Mouse (Mus musculus) left cerebral cortex, adult 9 months (tissue): ENCODE data around the gene Opcml.

Experiments
- DNase-seq, 2 experiments: peaks; one replicate each; pipeline ENCODE4 v3.0.0; 2022; ENCODE audit warnings: low spot score in 2 of 2

Opcml gene

DNA sequence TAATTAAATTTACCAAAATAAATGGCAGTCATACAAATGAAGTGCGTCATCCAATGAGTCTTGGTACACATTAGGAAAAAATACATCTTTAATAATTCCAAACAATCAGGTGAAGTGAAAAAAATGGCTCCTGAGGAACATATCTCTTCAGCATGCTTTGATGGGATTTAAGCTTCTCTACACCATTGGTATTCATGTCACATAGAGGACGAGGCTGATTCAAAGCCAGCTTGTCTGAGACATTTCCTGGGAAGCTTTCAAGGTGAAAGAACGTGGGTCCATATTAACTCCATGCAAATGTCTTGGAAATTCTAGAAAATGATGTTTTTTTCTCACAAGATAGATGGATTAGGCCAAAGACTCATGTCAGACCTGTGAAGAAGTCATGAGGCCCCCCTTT is 212.6 kb downstream of the Opcml start:
- DNase-seq: no peak

DNA sequence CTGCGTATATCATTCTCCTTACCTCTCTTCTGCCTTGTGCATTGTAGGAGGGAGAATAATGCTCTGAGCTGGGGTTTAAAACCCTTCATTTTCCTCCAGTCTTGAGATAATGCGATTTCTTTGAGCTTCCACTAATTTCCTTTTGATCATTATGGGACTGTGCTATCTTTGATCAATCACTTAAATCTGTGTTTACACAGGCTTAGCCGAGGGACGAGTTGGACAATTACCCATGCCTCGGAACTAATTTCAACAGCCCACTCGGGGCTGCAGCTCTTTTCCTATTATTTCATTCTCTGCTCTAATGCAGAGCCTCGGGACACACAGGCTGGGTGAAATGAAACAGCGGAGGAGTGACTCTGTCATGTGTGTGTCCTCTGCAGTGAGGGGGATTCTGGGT is 220.9 kb downstream of the Opcml start:
- no peak for DNase-seq

DNA sequence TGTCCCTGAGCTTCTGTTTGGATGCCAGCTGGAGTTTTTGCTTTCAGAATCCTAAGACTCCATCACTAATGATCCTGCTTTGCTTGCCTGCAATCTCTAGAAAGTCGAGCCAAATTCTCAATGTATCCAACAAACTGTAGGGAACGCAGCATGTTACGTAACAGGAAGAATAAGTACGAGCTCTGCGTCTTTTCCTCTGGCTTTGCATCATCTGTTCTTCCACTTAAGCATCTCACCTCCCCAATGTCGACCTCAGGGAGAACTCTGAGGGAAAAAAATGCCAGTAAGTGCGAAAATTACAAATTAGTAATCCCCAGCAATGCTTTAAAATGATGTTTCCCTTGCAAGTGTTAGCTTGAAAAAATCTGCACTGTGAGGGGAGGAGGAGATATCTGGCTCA is 222.1 kb downstream of the Opcml start:
- peak in 1 of 2 experiments; percentile 41 for DNase-seq

GRCm38 (mm10) chr9:28013192-28013591 is 222.6 kb downstream of the Opcml start:
- no peak for DNase-seq

DNA sequence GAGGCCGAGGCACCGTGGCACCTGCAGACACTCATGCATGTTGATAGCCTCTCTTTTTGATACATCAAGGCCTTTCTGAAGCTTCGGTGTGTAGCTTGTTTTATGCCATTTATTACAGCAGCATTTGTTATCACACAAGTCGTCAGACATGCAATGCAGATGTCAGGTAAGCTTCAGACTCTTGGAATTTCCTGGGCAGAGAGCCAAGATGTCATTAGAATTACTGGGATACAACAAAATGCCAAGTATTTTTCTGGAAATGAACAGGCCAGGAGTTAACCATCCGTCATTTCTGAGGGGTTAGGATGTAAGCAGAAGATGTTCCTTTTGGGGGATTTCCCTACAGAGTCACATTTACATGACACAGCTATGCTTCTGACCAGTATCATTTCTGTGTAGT is 237.6 kb downstream of the Opcml start:
- no peak for DNase-seq

- no peak for DNase-seq
These were observed 238.3 kb downstream of the Opcml start for GRCm38 (mm10) chr9:28028788-28029393.

GRCm38 (mm10) chr9:28049157-28049556 is 258.6 kb downstream of the Opcml start:
- no peak for DNase-seq

DNA sequence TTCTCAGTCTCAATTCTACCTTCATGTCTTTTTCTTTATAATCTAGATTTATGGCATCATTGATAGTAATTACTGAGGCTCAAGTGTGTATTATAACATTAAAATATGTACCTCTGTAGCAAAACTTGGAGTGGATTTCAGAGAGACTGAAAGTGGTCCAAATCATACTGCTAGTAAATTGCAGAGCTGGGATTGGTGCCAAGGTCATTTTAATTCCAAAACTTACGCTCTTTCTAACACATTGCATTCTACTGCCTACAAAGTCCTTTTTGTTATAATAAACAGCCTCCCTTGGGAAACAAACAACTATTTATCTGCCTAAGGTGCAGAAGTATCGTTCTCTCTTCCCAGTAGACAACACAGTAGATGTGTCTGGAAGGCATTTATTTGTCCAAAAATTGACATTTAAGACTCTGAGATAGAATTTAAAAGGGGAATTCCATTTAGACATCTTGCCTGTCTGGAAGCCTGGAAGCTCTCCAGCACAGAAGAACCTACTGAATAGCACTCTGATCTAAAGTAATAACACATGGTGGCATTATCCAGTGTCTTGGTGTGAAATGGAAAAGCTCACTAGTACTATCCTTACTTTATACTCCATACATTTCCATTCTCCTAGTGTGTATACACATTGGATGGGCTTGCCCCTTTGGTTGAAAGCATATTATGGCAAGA is 266.7 kb downstream of the Opcml start:
- DNase-seq: no peak

DNA sequence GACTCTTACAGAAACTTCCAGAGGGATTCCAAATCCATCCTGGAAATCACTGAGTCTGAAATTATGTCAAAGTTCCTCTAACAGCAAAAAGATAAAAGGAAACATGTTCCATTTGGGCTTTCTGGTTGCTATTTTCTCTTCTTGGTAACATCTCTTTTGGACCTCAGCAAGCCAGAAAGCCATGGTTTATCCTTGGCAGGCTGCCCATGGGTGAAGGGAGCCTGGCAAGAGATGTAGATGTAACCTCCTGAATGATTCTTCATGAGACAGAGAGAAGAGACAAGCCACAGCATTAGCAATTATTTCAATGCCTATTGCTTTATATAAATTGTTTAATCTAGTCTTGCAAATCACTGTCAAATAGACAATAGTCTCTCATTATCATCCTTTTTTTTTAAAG is 274.6 kb downstream of the Opcml start:
- DNase-seq: no peak

DNA sequence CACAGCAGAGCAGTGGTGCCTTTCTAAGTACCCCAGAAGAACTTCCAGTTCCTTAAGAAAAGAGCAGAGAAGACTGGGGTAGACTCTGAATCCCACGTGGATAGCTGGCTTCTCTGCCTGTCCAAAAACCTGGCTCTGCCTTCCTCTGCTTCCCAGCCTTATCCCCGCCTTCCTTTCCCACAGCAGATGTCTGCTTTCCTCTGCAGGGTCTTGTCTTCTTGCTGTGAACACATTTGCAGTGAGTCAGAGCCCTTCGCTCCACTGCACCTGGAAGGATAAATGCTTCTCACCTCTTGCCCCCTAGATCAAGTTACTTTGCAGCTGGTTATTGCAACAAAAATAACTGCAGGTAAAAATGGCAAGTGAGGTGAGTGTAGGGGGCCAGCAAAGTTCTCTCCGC is 290.1 kb downstream of the Opcml start:
- peak in 1 of 2 experiments; percentile 26 for DNase-seq

GRCm38 (mm10) chr9:28083754-28084153 is 293.2 kb downstream of the Opcml start:
- DNase-seq: no peak

DNA sequence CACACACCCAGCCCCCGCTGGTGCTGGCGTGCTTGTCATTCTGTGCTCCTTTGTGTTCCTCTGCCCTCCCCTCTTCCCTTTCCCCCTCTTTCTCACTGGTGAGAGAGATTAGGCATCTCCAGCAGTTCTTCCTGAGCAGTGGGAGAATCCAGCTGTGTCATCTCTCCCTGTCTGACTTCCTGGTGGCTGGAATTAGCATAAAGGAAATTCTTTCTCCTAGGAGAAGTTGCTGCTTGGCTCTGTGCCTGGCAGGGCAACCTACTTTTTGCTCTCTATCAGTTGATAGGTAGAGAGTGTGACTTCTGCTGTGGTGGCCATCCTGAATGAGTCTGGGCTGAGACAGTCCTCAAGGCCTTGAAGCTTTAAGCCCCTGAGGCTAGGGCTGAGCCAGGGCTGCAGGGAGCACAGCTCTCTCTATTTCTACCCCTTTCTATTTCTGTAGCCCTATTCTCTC is 293.7 kb downstream of the Opcml start:
- peak in 1 of 2 experiments; percentile 20 for DNase-seq

- DNase-seq: no peak
These were observed 300.8 kb downstream of the Opcml start for GRCm38 (mm10) chr9:28091395-28091794.

DNA sequence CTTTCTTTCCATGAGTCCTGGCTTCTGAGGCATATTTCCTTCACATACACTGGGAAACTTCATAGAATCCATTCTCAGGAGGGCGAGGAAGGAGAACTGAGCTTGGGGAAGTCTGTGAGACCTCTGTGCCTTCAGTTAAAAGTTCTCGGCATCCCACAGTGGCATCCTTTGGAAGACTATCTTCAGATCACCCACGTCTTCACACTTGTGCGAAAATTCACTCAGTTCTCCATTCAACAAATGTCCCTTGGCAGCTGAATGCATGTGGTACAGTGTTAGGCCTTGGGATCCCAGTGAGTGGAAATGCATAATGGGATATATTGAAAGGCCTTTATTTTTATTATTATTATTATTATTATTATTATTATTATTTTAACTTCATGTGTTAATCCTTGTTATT is 304.1 kb downstream of the Opcml start:
- DNase-seq: no peak

DNA sequence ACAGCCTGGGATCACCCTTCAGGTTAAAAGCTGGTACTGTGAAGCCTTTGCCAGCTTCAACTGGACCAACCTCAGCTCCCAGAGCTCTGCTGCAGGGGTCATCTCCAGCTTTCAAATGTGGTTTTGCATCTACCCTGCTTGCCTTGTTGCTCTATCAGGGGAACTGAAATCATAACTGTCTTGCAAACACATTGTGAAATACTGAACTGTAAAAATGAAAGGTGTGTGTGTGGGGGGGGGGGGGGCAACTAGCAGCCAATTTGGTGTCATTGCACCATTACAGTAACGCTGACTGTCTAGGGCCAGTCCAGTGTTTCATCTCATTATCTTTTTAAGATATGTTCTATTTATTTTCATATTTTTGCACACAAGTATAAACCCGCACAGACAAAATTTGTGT is 305.6 kb downstream of the Opcml start:
- DNase-seq: no peak

DNA sequence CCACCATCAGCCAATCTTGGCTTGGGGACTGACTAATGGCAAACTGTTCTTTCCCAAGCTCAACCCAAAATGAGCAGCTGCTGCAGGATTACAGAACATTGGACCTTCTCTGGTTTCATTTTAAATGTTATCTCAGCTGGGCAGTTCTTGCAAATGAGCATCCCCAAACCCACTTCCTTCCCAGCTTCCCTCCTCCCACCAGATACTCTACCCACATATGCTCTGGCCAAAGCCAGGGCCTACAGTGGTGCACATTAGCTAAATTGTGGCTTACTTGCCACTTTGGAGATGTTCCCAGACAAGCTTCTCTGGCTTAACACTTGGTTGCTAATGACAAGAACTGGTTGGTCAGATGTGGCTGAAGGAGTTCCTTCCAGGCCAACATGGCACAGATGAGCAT is 311.4 kb downstream of the Opcml start:
- DNase-seq: no peak

GRCm38 (mm10) chr9:28121858-28122257 is 331.3 kb downstream of the Opcml start:
- no peak for DNase-seq

GRCm38 (mm10) chr9:28128735-28129134 is 338.2 kb downstream of the Opcml start:
- DNase-seq: no peak

DNA sequence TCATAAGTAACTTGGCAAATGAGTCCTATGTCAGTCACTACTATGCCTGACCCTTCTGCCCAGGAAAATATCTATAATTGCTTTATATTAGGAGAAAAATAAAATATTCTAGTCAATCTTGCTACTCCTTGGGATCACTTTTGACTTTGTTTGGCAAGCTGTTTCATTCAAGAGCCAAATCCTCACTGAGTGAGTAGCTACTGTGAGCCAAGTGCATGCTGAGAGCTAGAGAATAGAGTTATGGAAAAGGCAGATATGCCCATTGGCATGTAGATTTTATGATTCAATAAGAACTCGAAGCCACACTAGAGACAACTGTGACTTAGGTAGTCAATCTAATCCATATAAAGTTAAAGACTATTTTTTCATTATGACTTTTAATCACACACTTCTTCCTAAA is 340.9 kb downstream of the Opcml start:
- no peak for DNase-seq

- no peak for DNase-seq
These were observed 346.0 kb downstream of the Opcml start for GRCm38 (mm10) chr9:28136614-28137013.

DNA sequence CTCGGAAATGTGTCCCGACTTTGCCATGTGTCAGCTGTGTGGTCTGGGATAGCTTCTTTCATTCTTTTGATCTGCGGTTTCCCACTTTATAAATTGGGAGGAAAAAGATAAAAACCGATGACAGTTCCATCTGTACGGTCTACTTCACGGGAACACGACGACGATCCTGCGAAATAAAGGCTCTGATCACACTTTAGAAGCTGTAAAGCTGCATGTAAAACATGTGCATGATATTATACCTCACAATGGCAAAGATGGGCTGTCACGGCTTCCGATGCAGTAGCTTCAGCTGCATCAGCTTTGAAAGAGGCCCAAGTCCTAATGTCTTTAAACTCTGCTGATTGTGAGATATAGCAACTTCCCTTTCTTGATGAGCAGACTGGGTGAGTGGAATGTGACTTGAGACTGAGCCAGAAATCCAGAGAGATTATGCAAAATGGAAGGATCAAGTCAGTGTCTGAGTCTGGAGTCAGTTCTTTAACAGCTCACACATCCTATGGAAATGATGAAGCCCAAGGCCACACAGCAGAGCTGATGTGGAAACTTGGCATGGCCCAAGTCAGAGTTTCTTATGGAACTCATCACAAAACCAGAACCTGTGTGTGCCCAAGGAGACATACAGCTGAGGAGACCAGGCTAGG is 349.5 kb downstream of the Opcml start:
- DNase-seq: peak in 1 of 2 experiments; percentile 16

- DNase-seq: peak in 1 of 2 experiments; percentile 25
These were observed 358.9 kb downstream of the Opcml start for GRCm38 (mm10) chr9:28149507-28149906.

DNA sequence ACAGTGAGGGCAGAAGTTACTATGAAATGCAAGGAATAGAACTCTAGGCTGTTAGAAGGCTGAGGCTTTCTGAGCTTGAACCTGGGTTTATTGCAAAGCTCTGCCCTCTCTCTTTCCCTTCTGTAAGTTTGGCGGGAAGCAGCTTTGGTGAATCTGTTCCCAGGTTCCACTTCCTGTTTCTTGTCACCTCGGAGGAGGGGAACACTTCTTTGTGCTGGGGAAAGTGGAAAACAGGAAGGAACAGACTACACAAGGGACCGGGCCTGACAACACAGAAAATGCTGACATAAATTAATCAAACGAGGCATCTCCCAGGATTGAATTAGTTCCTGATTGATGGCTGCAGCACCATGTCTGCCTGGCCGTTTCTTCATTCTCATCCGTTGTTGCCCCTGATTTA is 363.2 kb downstream of the Opcml start:
- DNase-seq: no peak
